Mouse (Mus musculus) G1E (cell line): Measurements from ENCODE around the gene Ltk.

Experiments
- CTCF ChIP-seq: IDR thresholded peaks from 2 replicates; pipeline ENCODE4 v1.5.1; 2012; ENCODE audit warnings: low read depth, low read length, inconsistent platforms, mixed read lengths
- GATA1 ChIP-seq: IDR thresholded peaks from 2 replicates; pipeline ENCODE4 v1.6.1; 2012; ENCODE audit warnings: borderline replicate concordance, low read length, inconsistent platforms, mixed read lengths
- GATA2 ChIP-seq: IDR thresholded peaks from 2 replicates; pipeline ENCODE4 v1.6.1; 2012; ENCODE audit warnings: low read depth, low read length, inconsistent platforms, borderline replicate concordance
- POLR2AphosphoS5 ChIP-seq: IDR thresholded peaks from 2 replicates; pipeline ENCODE4 v1.6.1; 2012; ENCODE audit warnings: low read depth, low read length, inconsistent platforms; ENCODE audit not compliant: insufficient replicate concordance
- TAL1 ChIP-seq: conservative IDR thresholded peaks from 2 replicates; pipeline ENCODE4 v1.6.1; 2012; ENCODE audit warnings: low read depth, low read length, inconsistent platforms, mixed read lengths

DNA sequence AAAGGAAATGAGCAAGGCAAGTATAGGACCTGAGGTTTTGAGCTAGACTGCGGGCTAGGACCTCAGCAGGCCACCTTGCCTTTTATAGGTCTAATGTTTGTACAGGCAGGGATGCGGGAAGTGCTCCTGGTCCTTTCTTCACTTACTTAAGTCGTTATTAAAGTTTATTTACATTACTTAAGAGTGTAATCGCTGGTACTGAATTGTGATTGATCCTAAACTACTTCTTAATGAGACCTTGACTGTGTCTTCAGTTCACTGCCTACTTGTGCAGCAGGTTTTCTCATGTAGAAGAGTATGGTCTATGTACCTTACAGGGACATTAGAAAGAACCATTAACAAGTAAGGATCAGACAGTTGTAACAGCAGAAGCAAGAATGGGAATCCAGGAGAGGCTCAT, 29.5 kb downstream of the Ltk start:
- TF ChIP-seq GATA1 (no peak), CTCF (no peak), GATA2 (no peak), TAL1 (no peak), POLR2AphosphoS5 (no peak)
